Comparison of ENCODE assay signal across 8 mouse cellular contexts in genomic region chr3:123329251-123329650, GRCm38 (mm10). TPM values are rescaled to one million over a fixed set of nuclear protein-coding genes. Genes with fewer than 3 reads are reported as not detected.
DNase-seq lines count a peak whose midpoint lies in the region; ATAC-seq and TF ChIP-seq lines count a peak whose summit lies in the region.

No protein-coding gene starts in this region.

- H3K27me3 ChIP-seq in liver, adult 2 months (ENCODE audit: control insufficient read depth, insufficient read depth, low read length): no peaks in the 10 kb centered on the region
- no peaks in the 10 kb centered on the region for H3K27me3 ChIP-seq in liver, embryonic 12.5 days (replicated peaks)

- ATAC-seq in liver, embryonic 12.5 days: no peak
- ATAC-seq in erythroblast, adult 5-6 weeks (replicated peaks; ENCODE audit: low FRiP score, poor library complexity, severe bottlenecking): no peak

- DNase-seq in liver, adult 2 months (ENCODE audit: extremely low read depth, low read depth, low spot score): peak; percentile 38
- peak; percentile 63 for DNase-seq in heart, postnatal 25 days (ENCODE audit: low spot score)
- DNase-seq in lung, postnatal 14 days: peak; percentile 65
- no peak for DNase-seq in right cerebral cortex, adult 2 months (ENCODE audit: low spot score in 2 of 2)
- no peak for DNase-seq in c-Kit-positive CD71-positive TER-119-positive erythroid progenitor cells, embryonic 14.5 days (ENCODE audit: low spot score)

- peaks cover 2% of the 10 kb centered on the region for H3K4me1 ChIP-seq in liver, adult 2 months (ENCODE audit: control insufficient read depth, insufficient read depth, low read length)
- peaks cover 12% of the 10 kb centered on the region; the same call in 1 of the 2 replicates for H3K4me1 ChIP-seq in liver, embryonic 12.5 days
- H3K4me1 ChIP-seq in embryonic fibroblast, embryonic 13.5 days (ENCODE audit: control insufficient read depth, insufficient read depth, low read length): peaks cover 14% of the 10 kb centered on the region

- no peak overlapping the region for H3K4me3 ChIP-seq in liver, adult 2 months (ENCODE audit: insufficient read depth, low read depth, low read length)
- H3K4me3 ChIP-seq in liver, embryonic 12.5 days: no peak overlapping the region
- no peak overlapping the region for H3K4me3 ChIP-seq in embryonic fibroblast, embryonic 13.5 days (ENCODE audit: insufficient read depth, low read length)

- no peaks in the 10 kb centered on the region for H3K9me3 ChIP-seq in liver, embryonic 12.5 days (replicated peaks)

- H3K27ac ChIP-seq in liver, adult 2 months (replicated peaks; ENCODE audit: insufficient read depth, low read depth, low read length): no peak overlapping the region
- H3K27ac ChIP-seq in liver, embryonic 12.5 days: no peak overlapping the region
- H3K27ac ChIP-seq in embryonic fibroblast, embryonic 13.5 days (ENCODE audit: insufficient read depth, low read length): peak overlapping the region; percentile 90

- no peak overlapping the region for H3K4me2 ChIP-seq in liver, embryonic 12.5 days

- TF ChIP-seq POLR2A in liver, adult 2 months (IDR thresholded peaks at IDR 0.05; ENCODE audit: extremely low read depth, insufficient read depth, low read length): no peak
- no peak for TF ChIP-seq POLR2A in embryonic fibroblast, embryonic 13.5 days (IDR thresholded peaks at IDR 0.05; ENCODE audit: low read depth, low read length)

- TF ChIP-seq CTCF in liver, adult 2 months (IDR thresholded peaks at IDR 0.05; ENCODE audit: low read depth, low read length): no peak
- TF ChIP-seq CTCF in embryonic fibroblast, embryonic 13.5 days (IDR thresholded peaks at IDR 0.05; ENCODE audit: borderline replicate concordance, insufficient read depth, low read length): no peak

- peaks cover 43% of the 10 kb centered on the region for H3K36me3 ChIP-seq in liver, adult 2 months (ENCODE audit: control insufficient read depth, insufficient read depth, low read length)
- H3K36me3 ChIP-seq in liver, embryonic 12.5 days: peaks cover 4% of the 10 kb centered on the region; the same call in 1 of the 2 replicates

- 71% methylated on average over 6 of the region's 6 CpGs for WGBS in liver, adult 2 months
- 69% methylated on average over 6 of the region's 6 CpGs for WGBS in liver, embryonic 12.5 days (ENCODE audit: insufficient replicate concordance)

- no peaks in the 10 kb centered on the region; the same call in 1 of the 2 replicates for H3K79me2 ChIP-seq in liver, adult 2 months (ENCODE audit: control insufficient read depth, insufficient read depth, low read length)

- intact Hi-C loops in heart, postnatal 25 days (cut with DNase I): no loop called here

- H3K9ac ChIP-seq in liver, adult 2 months (ENCODE audit: low read depth, low read length): no peak overlapping the region
- H3K9ac ChIP-seq in liver, embryonic 12.5 days: no peak overlapping the region

RNA-seq across cellular contexts. Expression of gene Mettl14, which starts 56.7 kb away (rescaled TPM):
- 2.9 and 3.9 TPM in 2 replicates for total RNA-seq in liver, adult 2 months (2014; rRNA removed)
- 1.9 and 2.9 TPM in 2 replicates for polyA plus RNA-seq in liver, adult 2 months (2012; rRNA removed)
- polyA plus RNA-seq in liver, embryonic 12.5 days (2016; fragmentation: Nextera tagmentation; extraction: Ambion mirVana): 12.7 and 13.4 TPM in 2 replicates
- 14.1 and 17.9 TPM in 2 replicates for polyA plus RNA-seq in embryonic fibroblast, embryonic 13.5 days (2011; ENCODE audit: insufficient read length, low read depth, missing spikeins)
- 10 to 100 TPM; 10.2 to 11.8 TPM for total RNA-seq in heart, postnatal 25 days (2021)
- total RNA-seq in erythroblast, adult 5-6 weeks (2015; ENCODE audit: low replicate concordance): 6.1 and 6.9 TPM in 2 replicates
- total RNA-seq in erythroblast, adult 5-6 weeks (2017; ENCODE audit: low replicate concordance): 3.1 and 5.3 TPM in 2 replicates

Comparison
In these comparisons a context has a peak if more than half of its experiments do, and no peak if none do; other contexts are left out.
1. DNase-seq: peak in liver, adult 2 months (single experiment), heart, postnatal 25 days (single experiment) and lung, postnatal 14 days (single experiment); none in right cerebral cortex, adult 2 months (0 of 2) and c-Kit-positive CD71-positive TER-119-positive erythroid progenitor cells, embryonic 14.5 days (single experiment).